Mouse (Mus musculus) kidney, postnatal 4 days (tissue): Measurements from ENCODE around the gene Calu.
"Not testable (repeated sequence)": the region's sequence is repeated elsewhere in the genome, so short reads cannot be mapped to it uniquely, and the experiment has no call there.

Source experiments
- DNase-seq, 2 experiments: peaks; one replicate each; pipeline ENCODE4 v3.0.0; 2021; ENCODE audit warnings: mixed read lengths in 2 of 2

Gene Calu

DNA sequence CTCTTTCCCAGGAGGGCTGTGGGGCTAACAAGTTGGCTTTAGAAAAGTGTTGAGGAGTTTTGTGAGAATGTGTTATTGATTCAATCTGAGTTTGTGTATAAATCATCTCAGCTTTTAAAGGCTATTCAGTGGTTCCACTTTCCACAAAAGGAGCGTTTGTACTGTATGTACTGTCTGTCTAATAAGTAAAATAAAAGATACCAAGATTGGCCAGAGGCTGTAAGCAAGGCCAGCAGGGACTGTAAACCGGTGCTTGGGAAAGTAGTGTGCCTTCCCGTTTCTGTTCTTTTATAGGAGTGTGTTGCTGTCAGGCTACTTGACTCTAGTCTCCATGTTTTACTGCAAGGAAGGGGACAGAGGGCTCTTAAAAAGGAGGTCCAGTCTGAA lies 15.3 kb downstream of the Calu start:
- DNase-seq = no peak

DNA sequence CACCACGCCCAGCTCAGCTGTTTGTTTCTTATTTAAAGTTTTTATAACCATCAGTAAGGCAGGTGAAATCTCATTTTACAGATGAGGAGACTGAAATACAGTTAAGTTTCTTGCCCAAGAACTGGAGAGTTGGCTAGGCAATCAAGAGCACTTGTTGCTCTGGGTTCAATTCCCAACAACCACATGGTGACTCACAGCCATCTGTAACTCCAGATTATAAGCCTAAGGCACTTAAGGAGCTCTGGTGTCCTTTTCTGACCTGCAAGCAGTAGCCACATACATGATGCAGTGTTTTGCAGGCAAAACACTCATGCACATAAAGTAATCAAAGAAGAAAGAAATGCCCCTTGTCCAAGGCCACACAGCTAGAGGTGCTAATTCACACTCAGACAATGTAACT lies 17.4 kb downstream of the Calu start:
- DNase-seq = no peak

DNA sequence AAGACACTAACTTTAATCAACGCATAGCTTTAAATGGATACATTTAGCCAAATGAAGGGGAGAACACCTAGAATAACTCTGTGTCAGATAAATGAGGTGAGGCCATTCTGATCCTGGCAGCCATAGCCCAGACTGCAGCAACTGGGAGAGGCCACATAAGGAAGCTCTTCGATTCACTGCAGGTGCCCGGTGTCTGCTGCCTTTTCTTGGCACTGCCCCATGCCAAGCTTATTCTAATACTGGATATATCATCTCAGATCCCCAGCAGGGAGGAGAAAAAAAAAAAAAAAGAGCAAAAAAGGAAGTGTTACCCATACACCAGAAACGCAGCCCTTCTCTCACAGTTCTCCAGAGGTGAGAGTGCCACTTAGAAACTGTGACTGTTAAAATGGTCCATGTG lies 29.5 kb downstream of the Calu start:
- no peak for DNase-seq

GRCm38 (mm10) chr6:29378678-29379077 lies 30.8 kb downstream of the Calu start:
- no peak for DNase-seq

GRCm38 (mm10) chr6:29379954-29380353 lies 32.1 kb downstream of the Calu start:
- DNase-seq = no peak

- DNase-seq = no peak
Observed at GRCm38 (mm10) chr6:29382442-29382841, 34.6 kb downstream of the Calu start.

DNA sequence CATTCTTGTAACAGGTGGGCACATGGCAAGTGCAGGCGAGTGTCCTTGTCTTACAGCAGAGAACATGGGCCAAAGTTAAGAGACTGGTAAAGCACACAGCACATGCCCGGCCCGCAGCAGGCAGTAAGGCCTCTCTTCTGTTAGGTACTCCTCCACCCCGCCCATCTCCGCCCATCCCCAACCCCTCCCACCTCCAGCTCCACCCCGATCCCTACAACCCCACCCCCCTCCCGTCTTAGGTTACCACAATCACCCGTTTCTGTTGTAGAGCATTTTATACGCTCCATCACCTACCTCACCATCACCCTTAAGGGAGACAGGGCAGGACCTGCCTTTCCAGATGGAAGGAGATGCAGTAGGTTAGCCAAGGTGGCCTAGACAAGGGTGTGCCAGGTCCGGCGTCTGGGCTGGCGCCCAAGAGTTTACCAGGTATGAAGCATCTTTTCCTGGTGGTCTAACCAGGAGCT lies 40.2 kb downstream of the Calu start, which contains the start of gene Opn1sw:
Gene Opn1sw, minus strand, starts transcription at position 417 of the 467 bp plus-strand sequence.
- peak; percentile 61 to 67 for DNase-seq

DNA sequence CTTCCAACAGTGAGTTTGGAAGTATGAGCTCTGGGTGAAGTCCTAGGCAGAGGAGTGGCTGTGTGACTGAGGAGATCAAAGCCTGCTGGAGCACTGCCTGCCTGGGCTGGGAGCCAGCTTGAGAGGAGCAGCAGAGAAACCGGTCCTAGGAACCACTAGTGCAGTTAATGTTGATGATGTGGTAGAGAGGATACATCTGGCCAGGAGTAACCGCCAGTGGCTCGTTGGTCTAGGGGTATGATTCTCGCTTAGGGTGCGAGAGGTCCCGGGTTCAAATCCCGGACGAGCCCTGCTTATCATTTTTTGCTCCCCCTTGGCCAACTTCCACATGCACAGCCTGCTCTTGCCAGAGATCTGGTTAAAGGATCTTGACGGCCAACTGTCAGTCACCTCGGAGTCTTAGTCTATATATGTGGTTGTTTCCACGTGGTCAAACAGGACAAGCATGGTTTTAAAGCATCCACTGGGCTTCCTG lies 40.8 kb downstream of the Calu start:
- DNase-seq = peak; percentile 91 to 94

GRCm38 (mm10) chr6:29389425-29389824 lies 41.6 kb downstream of the Calu start:
- DNase-seq = no peak

GRCm38 (mm10) chr6:29390500-29390899 lies 42.6 kb downstream of the Calu start:
- DNase-seq = not testable (repeated sequence)

DNA sequence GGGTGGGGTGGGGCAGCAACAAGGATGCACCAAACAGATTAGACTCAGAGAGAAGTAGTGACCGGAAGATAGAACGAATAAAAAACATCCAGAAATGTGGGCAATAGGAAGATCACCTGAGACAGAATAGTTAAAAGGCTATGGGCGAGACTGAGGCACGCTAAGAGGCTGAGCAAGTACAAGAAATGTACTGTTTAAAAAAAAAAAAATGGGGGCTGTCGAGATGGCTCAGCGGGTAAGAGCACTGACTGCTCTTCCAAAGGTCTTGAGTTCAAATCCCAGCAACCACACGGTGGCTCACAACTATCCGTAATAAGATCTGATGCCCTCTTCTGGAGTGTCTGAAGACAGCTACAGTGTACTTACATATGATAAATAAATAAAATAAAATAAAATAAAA lies 43.4 kb downstream of the Calu start:
- DNase-seq = not testable (repeated sequence)

- no peak for DNase-seq
Observed at GRCm38 (mm10) chr6:29391802-29392201, 43.9 kb downstream of the Calu start.

- no peak for DNase-seq
Observed at GRCm38 (mm10) chr6:29394286-29394685, 46.4 kb downstream of the Calu start.

- peak; percentile 79 to 85 for DNase-seq
Observed at GRCm38 (mm10) chr6:29395910-29396713, 48.2 kb downstream of the Calu start, which contains the start of gene Ccdc136. Gene Ccdc136, plus strand, starts transcription at chr6:29396309.

- DNase-seq = peak in 1 of 2 experiments; percentile 58
Observed at GRCm38 (mm10) chr6:29396714-29397540, 49.1 kb downstream of the Calu start.

- DNase-seq = peak; percentile 38 to 57
Observed at GRCm38 (mm10) chr6:29397575-29397974, 49.7 kb downstream of the Calu start.

- DNase-seq = no peak
Observed at GRCm38 (mm10) chr6:29399851-29400250, 52.0 kb downstream of the Calu start.

DNA sequence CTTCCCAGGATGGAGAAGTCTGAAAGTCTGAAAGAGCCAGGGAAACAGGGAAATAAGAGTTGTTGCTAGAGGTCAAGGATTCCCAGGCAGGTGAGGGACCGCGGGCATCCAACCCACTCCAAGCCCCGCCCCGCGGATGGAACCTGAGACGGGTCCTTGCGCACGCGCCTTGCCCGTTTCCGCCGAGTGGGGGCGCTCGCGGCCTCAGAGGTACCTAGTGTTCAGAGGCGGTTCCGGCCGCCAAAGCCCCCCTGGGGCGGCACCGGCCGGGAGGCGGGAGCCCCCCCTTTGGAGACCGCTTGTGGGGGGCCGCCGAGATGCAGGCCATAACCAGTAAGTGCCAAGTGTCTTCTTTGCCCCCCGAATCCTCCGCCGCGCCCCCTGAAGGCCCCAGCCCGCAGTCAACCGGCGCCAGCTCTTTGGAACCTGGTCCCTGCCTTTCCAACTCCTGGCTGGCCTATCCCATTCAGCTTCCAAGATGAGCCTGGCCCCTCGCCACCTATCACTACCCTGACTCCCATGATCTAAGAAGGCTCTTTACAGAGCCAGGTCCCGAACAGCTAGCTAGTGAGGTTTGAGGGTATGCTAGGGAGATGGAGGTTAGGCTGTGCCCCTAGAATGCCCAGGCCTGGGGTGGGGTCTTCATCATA lies 54.9 kb downstream of the Calu start:
- DNase-seq = peak; percentile 58 to 64

DNA sequence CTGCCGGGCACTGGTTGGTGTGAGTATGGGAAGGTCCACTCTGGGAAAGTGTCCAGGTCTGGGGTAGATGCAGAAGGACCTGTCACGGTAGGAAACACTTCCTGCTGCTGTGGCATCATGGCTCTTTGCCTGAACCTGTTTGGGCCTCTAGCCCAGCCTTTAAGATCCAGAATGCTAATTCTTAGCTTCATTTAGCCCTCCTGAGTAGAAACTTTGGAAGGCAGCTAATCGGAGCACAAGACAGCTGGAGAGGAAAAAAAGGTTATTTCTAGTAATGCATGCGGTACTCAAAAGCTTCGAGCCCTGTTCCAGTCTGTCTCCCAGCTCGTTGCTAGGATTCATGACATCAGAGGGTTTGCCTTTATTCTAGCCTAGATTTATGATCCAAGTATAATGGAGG lies 58.5 kb downstream of the Calu start:
- no peak for DNase-seq

- DNase-seq = no peak
Observed at GRCm38 (mm10) chr6:29415446-29415845, 67.6 kb downstream of the Calu start.

- DNase-seq = no peak
Observed at GRCm38 (mm10) chr6:29420596-29420995, 72.7 kb downstream of the Calu start.

DNA sequence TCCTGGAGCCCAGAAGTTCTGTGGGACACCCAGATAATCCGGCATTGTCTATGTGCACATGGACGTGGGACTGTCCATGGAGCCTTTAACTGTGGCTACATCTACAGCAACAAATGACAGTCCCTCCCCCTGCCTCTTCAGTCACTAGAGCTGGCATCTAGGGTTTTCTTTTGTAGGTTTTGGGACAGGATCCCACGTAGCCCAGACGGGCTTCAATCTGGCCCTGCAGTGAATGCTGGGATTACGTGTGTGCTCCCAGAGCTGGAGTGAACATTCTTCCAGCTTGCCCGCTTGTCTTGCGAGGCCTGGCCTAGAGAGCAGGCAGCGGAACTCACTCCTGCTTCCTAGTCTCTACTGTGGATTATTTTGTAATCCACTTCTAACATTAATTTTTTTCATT lies 77.2 kb downstream of the Calu start:
- DNase-seq = no peak

DNA sequence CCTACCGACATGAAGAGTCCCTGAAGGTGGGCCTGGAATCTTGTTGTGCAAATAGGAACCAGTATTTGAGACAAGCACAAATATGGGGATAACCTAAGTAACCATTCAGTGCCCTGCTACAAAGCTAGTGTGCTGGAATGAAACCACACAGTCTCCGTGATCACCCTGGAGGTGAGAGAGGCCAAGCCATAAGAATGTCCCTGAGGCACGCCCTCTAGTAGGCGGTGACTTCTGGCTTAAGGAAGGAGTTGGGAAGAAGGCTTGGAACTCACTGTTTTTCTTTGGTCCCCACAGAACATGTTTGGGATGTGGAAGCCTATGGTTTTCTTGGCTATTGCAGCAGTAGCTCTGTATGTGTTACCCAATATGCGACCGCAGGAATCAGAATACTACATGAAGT lies 78.5 kb downstream of the Calu start:
- no peak for DNase-seq
